Mouse (Mus musculus): ENCODE results near the gene Gfap. TPM values are rescaled to one million over a fixed set of nuclear protein-coding genes. Genes with fewer than 3 reads are reported as not detected.

The Gfap gene
- total RNA-seq (2021) = under 1 TPM; 0.16 to 0.23 TPM
- long read RNA-seq, experiment 1 = 0 reads
- long read RNA-seq, experiment 2 = 0 reads

GRCm38 (mm10) chr11:102900763-102901162, at the start of gene Gfap:
Gene Gfap, minus strand, starts transcription at chr11:102900912.
- peak; percentile 78 for DNase-seq
- intact Hi-C loops (cut with DNase I; ENCODE audit: low total_unique reads) = loop anchor here (5.0 to 10.0 kb wide), 2 partner anchors 92 to 154 kb away; no protein-coding TSS in a partner anchor

GRCm38 (mm10) chr11:102948043-102948961, 47.6 kb upstream of the Gfap start:
- DNase-seq = no peak
- intact Hi-C loops (cut with DNase I; ENCODE audit: low total_unique reads) = no loop called here

- intact Hi-C loops (cut with DNase I; ENCODE audit: low total_unique reads) = no loop called here
- DNase-seq = no peak
These were observed 46.3 kb upstream of the Gfap start for GRCm38 (mm10) chr11:102946992-102947343.

- intact Hi-C loops (cut with DNase I; ENCODE audit: low total_unique reads) = no loop called here
- peak; percentile 88 for DNase-seq
These were observed 45.7 kb upstream of the Gfap start, which contains the start of gene C1ql1 for GRCm38 (mm10) chr11:102946265-102946991. Gene C1ql1, minus strand, starts transcription at chr11:102946688.

- intact Hi-C loops (cut with DNase I; ENCODE audit: low total_unique reads) = no loop called here
- DNase-seq = no peak
These were observed 44.9 kb upstream of the Gfap start for GRCm38 (mm10) chr11:102945306-102946264.

GRCm38 (mm10) chr11:102941236-102941635, 40.5 kb upstream of the Gfap start:
- intact Hi-C loops (cut with DNase I; ENCODE audit: low total_unique reads) = no loop called here
- DNase-seq = no peak

- intact Hi-C loops (cut with DNase I; ENCODE audit: low total_unique reads) = no loop called here
- DNase-seq = no peak
These were observed 38.4 kb upstream of the Gfap start for GRCm38 (mm10) chr11:102939024-102939675.

GRCm38 (mm10) chr11:102937529-102938182, 36.9 kb upstream of the Gfap start:
- no peak for DNase-seq
- intact Hi-C loops (cut with DNase I; ENCODE audit: low total_unique reads) = no loop called here

- intact Hi-C loops (cut with DNase I; ENCODE audit: low total_unique reads) = no loop called here
- DNase-seq = no peak
These were observed 35.6 kb upstream of the Gfap start for GRCm38 (mm10) chr11:102936272-102936671.

- no peak for DNase-seq
- intact Hi-C loops (cut with DNase I; ENCODE audit: low total_unique reads) = no loop called here
These were observed 30.0 kb upstream of the Gfap start for GRCm38 (mm10) chr11:102930672-102931071.

GRCm38 (mm10) chr11:102925351-102925717, 24.6 kb upstream of the Gfap start:
- DNase-seq = no peak
- intact Hi-C loops (cut with DNase I; ENCODE audit: low total_unique reads) = no loop called here

- peak; percentile 94 for DNase-seq
- intact Hi-C loops (cut with DNase I; ENCODE audit: low total_unique reads) = no loop called here
These were observed 24.0 kb upstream of the Gfap start, which contains the start of gene Kif18b for GRCm38 (mm10) chr11:102924557-102925350. Gene Kif18b, minus strand, starts transcription at chr11:102925124.

GRCm38 (mm10) chr11:102921491-102921890, 20.8 kb upstream of the Gfap start:
- intact Hi-C loops (cut with DNase I; ENCODE audit: low total_unique reads) = no loop called here
- no peak for DNase-seq

GRCm38 (mm10) chr11:102918077-102918476, 17.4 kb upstream of the Gfap start:
- no peak for DNase-seq
- intact Hi-C loops (cut with DNase I; ENCODE audit: low total_unique reads) = no loop called here

GRCm38 (mm10) chr11:102915380-102915779, 14.7 kb upstream of the Gfap start:
- intact Hi-C loops (cut with DNase I; ENCODE audit: low total_unique reads) = no loop called here
- DNase-seq = no peak

GRCm38 (mm10) chr11:102911376-102911775, 10.7 kb upstream of the Gfap start:
- intact Hi-C loops (cut with DNase I; ENCODE audit: low total_unique reads) = no loop called here

GRCm38 (mm10) chr11:102903654-102904053, 2.9 kb upstream of the Gfap start:
- intact Hi-C loops (cut with DNase I; ENCODE audit: low total_unique reads) = loop anchor here (5.0 to 10.0 kb wide), 2 partner anchors 89 to 151 kb away; no protein-coding TSS in a partner anchor
- no peak for DNase-seq

More at GRCm38 (mm10) chr11:102911376-102911775, 10.7 kb upstream of the Gfap start:
- DNase-seq = no peak

Data from gastrocnemius, postnatal 14 days (tissue).